Mouse (Mus musculus) liver, embryonic 15.5 days (tissue): Measurements from ENCODE around the gene Hoxb6. TPM values are rescaled to one million over a fixed set of nuclear protein-coding genes. Genes with fewer than 3 reads are reported as not detected.

ENCODE experiments used
- ATAC-seq: fragments of 200-750 bp; cut with Nextera tagmentation; 2 replicates; pipeline ENCODE4 v1.8.0; 2017; ENCODE audit warnings: moderate number of reproducible peaks, mild to moderate bottlenecking, moderate library complexity; ENCODE audit not compliant: insufficient read depth
- H3K27ac ChIP-seq: fragments of 300-500 bp; sonication (generic); replicated peaks from 2 replicates; pipeline ENCODE4 v1.5.1; 2015; ENCODE audit warnings: mild to moderate bottlenecking, inconsistent platforms
- H3K27me3 ChIP-seq: fragments of 300-500 bp; sonication (generic); 2 replicates; pipeline ENCODE4 v1.6.1; 2015; ENCODE audit warnings: mild to moderate bottlenecking, inconsistent platforms
- H3K36me3 ChIP-seq: fragments of 300-500 bp; sonication (generic); replicated peaks from 2 replicates; pipeline ENCODE4 v1.6.1; 2015; ENCODE audit warnings: moderate library complexity, mild to moderate bottlenecking, inconsistent platforms
- H3K4me1 ChIP-seq: fragments of 300-500 bp; sonication (generic); replicated peaks from 2 replicates; pipeline ENCODE4 v1.6.1; 2015; ENCODE audit warnings: inconsistent platforms
- H3K4me2 ChIP-seq: fragments of 300-500 bp; sonication (generic); 2 replicates; pipeline ENCODE4 v1.6.1; 2015; ENCODE audit warnings: moderate library complexity, mild to moderate bottlenecking, inconsistent platforms
- H3K4me3 ChIP-seq: fragments of 300-500 bp; sonication (generic); replicated peaks from 2 replicates; pipeline ENCODE4 v1.5.1; 2015; ENCODE audit warnings: mild to moderate bottlenecking, inconsistent platforms
- H3K9ac ChIP-seq: fragments of 300-500 bp; sonication (generic); 2 replicates; pipeline ENCODE4 v1.6.1; 2015; ENCODE audit warnings: moderate library complexity, mild to moderate bottlenecking, inconsistent platforms
- H3K9me3 ChIP-seq: fragments of 300-500 bp; sonication (generic); replicated peaks from 2 replicates; pipeline ENCODE4 v1.6.1; 2016; ENCODE audit warnings: inconsistent platforms
- WGBS: fragments of 180-500 bp; shearing (Covaris S2); methylation state at CpG from one replicate; pipeline ENCODE4 v1.1.7; 2015; ENCODE audit warnings: mixed read lengths; ENCODE audit not compliant: insufficient replicate concordance; 5-methylcytosine and 5-hydroxymethylcytosine counted together
- polyA plus RNA-seq: library from polyadenylated mRNA; unstranded; fragments of >200 nt; fragmentation: Nextera tagmentation; extraction: Ambion mirVana; gene quantifications from 2 replicates; pipeline ENCODE4 v1.2.1, GENCODE M21; 2015

The Hoxb6 gene
- polyA plus RNA-seq: 0.06 TPM in 1 of 2 replicates, not detected in the other

- WGBS: 8% methylated on average over 22 of the region's 22 CpGs
- no peak within 1 kb of the TSS for H3K4me3 ChIP-seq
- ATAC-seq: no peak
- no peak within 1 kb of the TSS for H3K27ac ChIP-seq
- H3K9ac ChIP-seq: no peak within 1 kb of the TSS
- H3K4me1 ChIP-seq: no peaks in the 10 kb centered on the region
- no peaks in the 10 kb centered on the region for H3K9me3 ChIP-seq
- H3K4me2 ChIP-seq: no peak within 1 kb of the TSS
- H3K36me3 ChIP-seq: no peaks in the 10 kb centered on the region
- H3K27me3 ChIP-seq: peaks cover 100% of the 10 kb centered on the region
Measured at GRCm38 (mm10) chr11:96291681-96292564, at the start of gene Hoxb6. Gene Hoxb6 (plus strand): TSS chr11:96292476.

- no peak overlapping the region for H3K27ac ChIP-seq
- peaks cover 85% of the 10 kb centered on the region for H3K27me3 ChIP-seq
Measured at GRCm38 (mm10) chr11:96250901-96251300, 41.4 kb upstream of the Hoxb6 start.

GRCm38 (mm10) chr11:96251480-96252031 lies 40.7 kb upstream of the Hoxb6 start:
- no peak overlapping the region for H3K4me2 ChIP-seq
- H3K36me3 ChIP-seq: no peaks in the 10 kb centered on the region
- peaks cover 92% of the 10 kb centered on the region for H3K27me3 ChIP-seq
- H3K4me1 ChIP-seq: no peaks in the 10 kb centered on the region
- ATAC-seq: no peak
- no peaks in the 10 kb centered on the region for H3K9me3 ChIP-seq
- no peak overlapping the region for H3K4me3 ChIP-seq
- H3K9ac ChIP-seq: no peak overlapping the region
- 2% methylated on average over 46 of the region's 46 CpGs for WGBS
- no peak overlapping the region for H3K27ac ChIP-seq

More at GRCm38 (mm10) chr11:96250901-96251300, 41.4 kb upstream of the Hoxb6 start:
- Histone ChIP-seq H3K4me3 (no peak overlapping the region), H3K4me1 (no peaks in the 10 kb centered on the region), H3K9ac (no peak overlapping the region), H3K9me3 (no peaks in the 10 kb centered on the region), H3K4me2 (no peak overlapping the region), H3K36me3 (no peaks in the 10 kb centered on the region)
- WGBS: 2% methylated on average over 14 of the region's 14 CpGs
- ATAC-seq: no peak

GRCm38 (mm10) chr11:96252541-96253120 lies 39.6 kb upstream of the Hoxb6 start:
- Histone ChIP-seq H3K4me2 (no peak overlapping the region), H3K4me1 (no peaks in the 10 kb centered on the region), H3K27me3 (peaks cover 100% of the 10 kb centered on the region), H3K27ac (no peak overlapping the region), H3K9me3 (no peaks in the 10 kb centered on the region), H3K36me3 (no peaks in the 10 kb centered on the region), H3K9ac (no peak overlapping the region), H3K4me3 (no peak overlapping the region)
- ATAC-seq: no peak
- WGBS: 12% methylated on average over 12 of the region's 12 CpGs

GRCm38 (mm10) chr11:96254221-96254620 lies 38.1 kb upstream of the Hoxb6 start:
- Histone ChIP-seq H3K36me3 (no peaks in the 10 kb centered on the region), H3K27me3 (peaks cover 100% of the 10 kb centered on the region), H3K4me1 (no peaks in the 10 kb centered on the region), H3K4me3 (no peak overlapping the region), H3K27ac (no peak overlapping the region), H3K4me2 (no peak overlapping the region), H3K9me3 (no peaks in the 10 kb centered on the region), H3K9ac (no peak overlapping the region)
- 2% methylated on average over 11 of the region's 11 CpGs for WGBS
- no peak for ATAC-seq

- no peaks in the 10 kb centered on the region for H3K4me1 ChIP-seq
- no peaks in the 10 kb centered on the region for H3K9me3 ChIP-seq
- 2% methylated on average over 39 of the region's 39 CpGs for WGBS
- no peak overlapping the region for H3K27ac ChIP-seq
- H3K36me3 ChIP-seq: no peaks in the 10 kb centered on the region
- peaks cover 99% of the 10 kb centered on the region for H3K27me3 ChIP-seq
- H3K4me3 ChIP-seq: no peak overlapping the region
- no peak overlapping the region for H3K4me2 ChIP-seq
- H3K9ac ChIP-seq: no peak overlapping the region
- ATAC-seq: no peak
Measured at GRCm38 (mm10) chr11:96255111-96255995, 36.9 kb upstream of the Hoxb6 start.

- no peak for ATAC-seq
- Histone ChIP-seq H3K4me3 (no peak overlapping the region), H3K36me3 (no peaks in the 10 kb centered on the region), H3K4me1 (no peaks in the 10 kb centered on the region), H3K4me2 (no peak overlapping the region), H3K9me3 (no peaks in the 10 kb centered on the region), H3K9ac (no peak overlapping the region), H3K27me3 (peaks cover 99% of the 10 kb centered on the region), H3K27ac (no peak overlapping the region)
- WGBS: 4% methylated on average over 14 of the region's 14 CpGs
Measured at GRCm38 (mm10) chr11:96255996-96256445, 36.3 kb upstream of the Hoxb6 start.

- 17% methylated on average over 2 of the region's 2 CpGs for WGBS
- peaks cover 99% of the 10 kb centered on the region for H3K27me3 ChIP-seq
Measured at GRCm38 (mm10) chr11:96257141-96257540, 35.1 kb upstream of the Hoxb6 start.

GRCm38 (mm10) chr11:96259038-96259437 lies 33.2 kb upstream of the Hoxb6 start:
- Histone ChIP-seq H3K27me3 (peaks cover 99% of the 10 kb centered on the region), H3K27ac (no peak overlapping the region), H3K9ac (no peak overlapping the region), H3K4me1 (no peaks in the 10 kb centered on the region), H3K4me3 (no peak overlapping the region), H3K4me2 (no peak overlapping the region), H3K9me3 (no peaks in the 10 kb centered on the region), H3K36me3 (no peaks in the 10 kb centered on the region)
- no peak for ATAC-seq
- WGBS: 17% methylated on average over 2 of the region's 2 CpGs

More at GRCm38 (mm10) chr11:96257141-96257540, 35.1 kb upstream of the Hoxb6 start:
- H3K4me2 ChIP-seq: no peak overlapping the region
- no peak for ATAC-seq
- no peaks in the 10 kb centered on the region for H3K9me3 ChIP-seq
- no peaks in the 10 kb centered on the region for H3K36me3 ChIP-seq
- no peak overlapping the region for H3K27ac ChIP-seq
- no peak overlapping the region for H3K9ac ChIP-seq
- no peaks in the 10 kb centered on the region for H3K4me1 ChIP-seq
- H3K4me3 ChIP-seq: no peak overlapping the region

GRCm38 (mm10) chr11:96259511-96259910 lies 32.8 kb upstream of the Hoxb6 start:
- WGBS: 5% methylated on average over 1 of the region's 1 CpGs
- no peak overlapping the region for H3K9ac ChIP-seq
- no peak overlapping the region for H3K27ac ChIP-seq
- H3K4me2 ChIP-seq: no peak overlapping the region
- H3K27me3 ChIP-seq: peaks cover 99% of the 10 kb centered on the region
- no peak overlapping the region for H3K4me3 ChIP-seq
- H3K36me3 ChIP-seq: no peaks in the 10 kb centered on the region
- H3K4me1 ChIP-seq: no peaks in the 10 kb centered on the region
- no peak for ATAC-seq
- no peaks in the 10 kb centered on the region for H3K9me3 ChIP-seq
